Mouse (Mus musculus): ENCODE measurements around the gene Clmn. TPM values are rescaled to one million over a fixed set of nuclear protein-coding genes. Genes with fewer than 3 reads are reported as not detected.
A peak's percentile ranks its signal among the peaks of the same experiment; 100 is the strongest.

Clmn gene
- polyA plus RNA-seq, 1 experiment from 2014 or later, result 4.5 TPM

DNA sequence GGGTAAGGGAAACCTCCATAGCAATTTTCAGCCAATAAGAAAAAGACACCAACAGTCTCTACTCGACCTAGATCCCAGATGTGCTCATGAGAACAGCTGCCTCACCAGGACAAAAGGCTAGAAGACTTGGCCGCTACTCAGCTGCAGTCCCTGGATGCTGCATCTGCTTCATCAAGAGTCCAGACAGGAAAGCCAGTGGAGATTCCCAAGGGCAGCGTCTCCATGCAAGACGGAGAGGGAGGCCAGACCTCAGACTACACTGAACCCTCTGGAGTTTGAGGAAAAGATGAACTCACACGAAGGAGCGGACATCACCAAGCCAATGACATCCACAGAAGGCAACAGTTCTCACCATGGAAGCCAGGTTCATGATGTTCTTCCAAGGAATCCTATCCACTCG lies 99.1 kb downstream of the Clmn start:
- H3K9me3 ChIP-seq, result no peaks in the 10 kb centered on the region
- H3K27ac ChIP-seq, result no peak overlapping the region
- 79% methylated on average over 7 of the region's 7 CpGs for WGBS
- H3K4me1 ChIP-seq, result no peaks in the 10 kb centered on the region
- no peak for ATAC-seq (ENCODE audit: insufficient read depth, low FRiP score, low read depth)
- no peaks in the 10 kb centered on the region for H3K27me3 ChIP-seq (replicated peaks)
- H3K9ac ChIP-seq, result no peak overlapping the region
- no peak overlapping the region for H3K4me3 ChIP-seq (replicated peaks)
- H3K36me3 ChIP-seq, result no peaks in the 10 kb centered on the region
- H3K4me2 ChIP-seq, result no peak overlapping the region

DNA sequence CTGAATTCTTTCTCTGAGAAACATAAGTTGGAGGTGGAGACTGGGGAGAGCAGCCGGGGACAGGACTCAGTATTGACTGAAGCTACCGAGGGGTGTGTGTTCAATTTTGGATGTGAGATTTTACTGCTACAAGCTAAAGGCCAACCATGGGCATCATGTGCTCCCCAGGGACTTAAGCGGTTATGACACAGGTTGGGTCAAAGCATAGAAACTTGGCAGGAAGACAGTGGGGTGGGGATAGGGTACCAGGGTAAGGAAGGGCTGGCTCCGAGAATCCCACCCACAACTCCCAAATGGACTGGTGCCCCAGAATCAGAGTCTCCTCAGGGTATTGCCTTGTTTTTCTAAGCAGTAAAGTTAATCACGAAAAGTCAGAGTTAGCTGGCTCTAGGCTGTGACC lies 99.8 kb downstream of the Clmn start:
- H3K36me3 ChIP-seq, result no peaks in the 10 kb centered on the region
- 78% methylated on average over 5 of the region's 5 CpGs for WGBS
- H3K27me3 ChIP-seq (replicated peaks), result no peaks in the 10 kb centered on the region
- H3K4me3 ChIP-seq (replicated peaks), result no peak overlapping the region
- H3K9ac ChIP-seq, result no peak overlapping the region
- H3K4me1 ChIP-seq, result no peaks in the 10 kb centered on the region
- H3K27ac ChIP-seq, result no peak overlapping the region
- H3K9me3 ChIP-seq, result no peaks in the 10 kb centered on the region
- no peak overlapping the region for H3K4me2 ChIP-seq
- no peak for ATAC-seq (ENCODE audit: insufficient read depth, low FRiP score, low read depth)

DNA sequence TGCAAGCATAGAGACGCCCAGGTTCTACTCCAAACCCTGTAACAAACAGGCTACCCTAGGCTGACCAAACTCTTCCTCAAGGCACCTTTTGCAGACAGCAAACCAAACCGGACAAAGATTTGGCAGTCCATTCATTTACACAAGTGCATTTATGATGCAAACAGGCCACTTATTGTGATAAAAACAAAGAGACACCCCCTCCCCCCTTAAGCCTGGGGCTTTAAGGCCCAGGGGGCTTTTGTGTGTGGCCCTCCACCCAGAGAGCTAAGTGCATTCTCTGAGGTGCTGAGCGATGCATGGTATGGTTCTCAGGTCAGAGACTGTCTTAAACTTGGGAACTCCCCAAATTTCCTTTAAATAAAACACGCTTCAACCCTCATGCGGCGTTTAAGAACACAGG lies 101.0 kb downstream of the Clmn start:
- Histone ChIP-seq H3K4me3 (replicated peaks) (no peak overlapping the region), H3K4me1 (no peaks in the 10 kb centered on the region), H3K4me2 (no peak overlapping the region), H3K9me3 (no peaks in the 10 kb centered on the region), H3K27ac (no peak overlapping the region), H3K27me3 (replicated peaks) (no peaks in the 10 kb centered on the region), H3K36me3 (no peaks in the 10 kb centered on the region), H3K9ac (no peak overlapping the region)
- no peak for ATAC-seq (ENCODE audit: insufficient read depth, low FRiP score, low read depth)
- WGBS, result 74% methylated on average over 6 of the region's 6 CpGs

DNA sequence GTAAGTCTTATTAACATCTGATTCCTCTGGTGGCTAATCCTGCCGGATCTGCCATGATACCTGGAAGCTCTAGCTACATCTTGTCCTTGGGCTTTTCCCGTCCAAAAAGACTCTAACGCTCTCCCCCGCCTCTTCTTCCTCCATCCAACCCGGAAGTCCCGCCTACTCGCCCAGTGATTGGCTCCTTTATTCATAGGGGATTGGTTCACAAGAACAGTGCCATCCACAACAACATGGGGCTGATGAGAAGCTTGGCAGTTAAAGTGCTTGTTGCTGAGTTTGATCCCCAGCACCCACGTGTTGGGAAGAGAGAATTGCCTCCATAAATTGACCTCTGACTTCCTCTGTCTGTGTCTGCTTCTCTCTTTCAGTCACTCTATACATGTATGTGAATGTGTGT lies 103.5 kb downstream of the Clmn start:
- ATAC-seq (ENCODE audit: insufficient read depth, low FRiP score, low read depth), result no peak
- H3K9me3 ChIP-seq, result no peaks in the 10 kb centered on the region
- no peak overlapping the region for H3K4me2 ChIP-seq
- no peaks in the 10 kb centered on the region for H3K27me3 ChIP-seq (replicated peaks)
- no peak overlapping the region for H3K4me3 ChIP-seq (replicated peaks)
- H3K36me3 ChIP-seq, result no peaks in the 10 kb centered on the region
- 84% methylated on average over 8 of the region's 8 CpGs for WGBS
- H3K27ac ChIP-seq, result no peak overlapping the region
- no peaks in the 10 kb centered on the region for H3K4me1 ChIP-seq
- H3K9ac ChIP-seq, result no peak overlapping the region

DNA sequence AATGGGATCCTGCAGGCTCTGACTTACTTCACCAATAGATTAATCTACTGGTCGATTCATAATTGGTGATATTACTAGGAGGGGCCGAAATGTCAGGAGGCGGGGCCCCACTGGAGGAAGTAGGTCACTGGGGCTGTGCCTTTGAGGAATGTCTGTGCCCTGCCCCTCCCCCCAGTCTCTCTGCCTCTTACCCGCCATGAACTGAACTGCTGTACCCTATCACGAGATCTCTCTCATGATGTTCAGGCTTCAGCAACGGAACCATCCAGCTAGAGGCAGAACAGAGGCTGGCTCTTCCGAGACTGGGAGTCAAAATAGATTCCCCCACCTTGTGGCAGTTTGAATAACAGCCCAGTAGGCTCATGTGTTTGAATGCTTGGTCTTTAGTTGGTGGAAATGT lies 106.8 kb downstream of the Clmn start:
- H3K36me3 ChIP-seq, result no peaks in the 10 kb centered on the region
- no peak overlapping the region for H3K4me3 ChIP-seq (replicated peaks)
- no peak overlapping the region for H3K27ac ChIP-seq
- H3K4me2 ChIP-seq, result no peak overlapping the region
- 78% methylated on average over 7 of the region's 7 CpGs for WGBS
- no peaks in the 10 kb centered on the region for H3K4me1 ChIP-seq
- no peak overlapping the region for H3K9ac ChIP-seq
- H3K27me3 ChIP-seq (replicated peaks), result no peaks in the 10 kb centered on the region
- no peaks in the 10 kb centered on the region for H3K9me3 ChIP-seq
- ATAC-seq (ENCODE audit: insufficient read depth, low FRiP score, low read depth), result no peak

DNA sequence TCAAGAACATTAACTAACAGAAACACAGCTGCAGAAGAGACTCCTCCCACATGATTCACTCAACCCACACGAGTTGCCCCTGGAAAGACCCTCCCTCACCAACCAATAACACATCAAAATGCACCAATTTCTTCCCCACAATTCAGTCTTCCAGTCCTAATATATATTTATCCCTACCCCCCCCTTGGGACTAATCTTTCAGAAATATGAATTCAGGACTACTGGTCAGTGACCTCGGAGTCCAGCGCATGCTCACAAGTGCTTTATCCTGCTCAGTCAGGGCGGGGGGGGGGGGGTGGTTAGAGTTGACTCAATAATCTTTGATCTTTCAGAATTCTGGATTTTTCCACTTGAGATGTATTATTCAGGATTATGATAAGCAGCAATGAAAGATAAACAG lies 111.2 kb downstream of the Clmn start:
- Histone ChIP-seq H3K27me3 (replicated peaks) (no peaks in the 10 kb centered on the region), H3K36me3 (no peaks in the 10 kb centered on the region), H3K4me1 (peaks cover 19% of the 10 kb centered on the region), H3K4me2 (no peak overlapping the region), H3K27ac (no peak overlapping the region), H3K4me3 (replicated peaks) (no peak overlapping the region), H3K9me3 (no peaks in the 10 kb centered on the region), H3K9ac (no peak overlapping the region)
- 68% methylated on average over 4 of the region's 4 CpGs for WGBS
- ATAC-seq (ENCODE audit: insufficient read depth, low FRiP score, low read depth), result no peak

DNA sequence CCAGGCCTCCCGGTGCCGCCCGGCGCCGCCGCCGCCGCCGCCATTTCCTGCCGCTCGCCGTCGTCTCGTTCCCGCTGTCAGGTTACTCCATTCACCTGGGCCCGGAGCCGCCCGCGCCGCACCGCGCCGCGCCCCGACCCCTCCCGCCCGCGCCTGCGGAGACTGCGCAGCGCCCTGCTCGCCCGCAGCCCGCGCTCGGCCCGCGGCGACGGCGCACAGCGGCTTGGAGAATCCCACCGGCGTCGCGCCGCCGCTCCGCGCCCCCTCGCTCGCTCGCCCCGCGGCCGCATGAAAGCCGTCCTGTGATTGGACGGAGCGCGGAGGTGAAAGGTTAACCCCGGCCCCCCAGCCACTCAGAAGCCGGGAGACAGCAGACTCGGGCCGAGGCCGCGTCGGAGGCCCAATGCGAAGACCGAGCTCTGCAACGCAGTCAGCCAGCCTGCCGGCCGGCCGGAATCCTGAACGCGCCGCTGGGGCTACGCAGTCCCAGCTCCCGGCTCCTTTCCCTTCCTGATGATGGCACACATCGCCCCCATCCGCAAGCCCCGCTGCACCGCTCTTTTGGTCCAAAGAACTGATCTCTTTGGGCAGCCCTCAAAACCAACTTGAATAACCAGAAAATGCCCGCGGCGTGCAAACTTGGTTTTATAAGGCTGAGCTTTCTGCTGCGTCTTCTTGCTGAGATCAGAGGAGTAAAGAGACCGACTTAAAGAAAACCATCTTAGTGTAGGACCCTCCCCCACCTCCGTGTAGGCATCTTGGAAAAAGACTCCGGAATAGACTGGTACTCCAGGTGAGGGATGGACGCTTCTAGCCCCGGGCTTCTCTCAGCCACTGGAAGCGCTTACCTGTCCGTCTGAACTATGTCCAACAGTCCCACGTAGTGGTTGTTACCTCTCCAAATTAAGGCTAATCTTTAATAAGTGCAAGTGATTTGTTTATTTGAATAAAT lies 112.8 kb downstream of the Clmn start, which contains the start of gene Dicer1:
TSS of gene Dicer1 (minus strand) at position 139 of the 952 bp plus-strand sequence.
- Histone ChIP-seq H3K27me3 (replicated peaks) (no peaks in the 10 kb centered on the region), H3K9ac (peak within 1 kb of the TSS; percentile 84), H3K27ac (peak within 1 kb of the TSS; percentile 90), H3K36me3 (no peaks in the 10 kb centered on the region), H3K9me3 (no peaks in the 10 kb centered on the region), H3K4me2 (peak within 1 kb of the TSS; percentile 89), H3K4me3 (replicated peaks) (peak within 1 kb of the TSS; percentile 91), H3K4me1 (peaks cover 21% of the 10 kb centered on the region)
- WGBS, result under 1% methylated on average over 82 of the region's 94 CpGs
- ATAC-seq (ENCODE audit: insufficient read depth, low FRiP score, low read depth), result peak; percentile 94

DNA sequence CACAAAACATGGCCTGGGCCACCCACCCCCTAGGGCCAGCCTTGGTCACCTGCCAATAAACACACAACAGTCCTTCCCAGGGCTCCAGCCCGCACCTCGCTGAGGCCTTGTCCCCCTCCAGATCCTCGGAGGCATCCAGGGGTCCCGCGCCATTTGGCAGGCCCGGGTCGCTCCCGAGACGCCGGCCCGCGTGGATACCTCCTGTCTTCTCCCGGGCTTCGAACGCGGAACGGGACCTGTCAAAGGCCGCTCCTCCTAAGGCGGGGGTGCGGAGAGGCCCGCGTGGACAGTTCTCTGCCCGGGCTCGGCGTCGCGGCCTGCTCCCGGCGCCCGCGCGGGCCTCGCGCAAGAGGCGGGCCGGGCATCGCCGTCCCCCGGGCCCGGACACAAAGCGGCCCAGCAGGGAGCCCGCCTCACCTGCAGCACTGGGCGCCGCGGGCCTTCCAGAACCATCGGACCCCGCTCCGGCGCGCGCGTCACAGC lies 113.5 kb downstream of the Clmn start:
- no peaks in the 10 kb centered on the region for H3K36me3 ChIP-seq
- peak overlapping the region; percentile 91 for H3K4me3 ChIP-seq (replicated peaks)
- under 1% methylated on average over 51 of the region's 52 CpGs for WGBS
- peak overlapping the region; percentile 83 for H3K27ac ChIP-seq
- H3K9ac ChIP-seq, result peak overlapping the region; percentile 84
- peak overlapping the region; percentile 89 for H3K4me2 ChIP-seq
- peaks cover 21% of the 10 kb centered on the region for H3K4me1 ChIP-seq
- H3K9me3 ChIP-seq, result no peaks in the 10 kb centered on the region
- H3K27me3 ChIP-seq (replicated peaks), result no peaks in the 10 kb centered on the region
- ATAC-seq (ENCODE audit: insufficient read depth, low FRiP score, low read depth), result peak; percentile 32; the same call in 1 of the 2 replicates

DNA sequence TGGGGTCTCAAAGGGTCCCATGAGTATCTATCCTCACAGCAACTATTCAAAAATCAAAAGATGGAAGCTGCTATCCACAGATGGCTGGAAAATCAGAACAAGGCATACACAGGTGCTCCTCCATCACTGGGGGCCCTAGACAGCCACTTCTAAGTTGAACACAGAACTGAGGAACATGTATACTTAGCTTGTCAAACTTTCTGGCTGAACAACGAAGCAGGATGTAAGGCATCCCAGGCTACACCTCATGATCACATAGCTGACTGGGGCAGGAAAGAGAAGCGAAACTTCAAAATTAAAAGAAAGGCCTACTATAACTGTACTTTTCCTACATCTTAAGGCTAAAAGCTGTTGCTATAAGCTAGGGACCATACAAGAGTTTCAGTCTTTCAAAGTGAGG lies 115.9 kb downstream of the Clmn start:
- Histone ChIP-seq H3K27me3 (replicated peaks) (no peaks in the 10 kb centered on the region), H3K9ac (no peak overlapping the region), H3K27ac (no peak overlapping the region), H3K36me3 (no peaks in the 10 kb centered on the region), H3K4me2 (no peak overlapping the region), H3K9me3 (no peaks in the 10 kb centered on the region), H3K4me1 (peaks cover 21% of the 10 kb centered on the region), H3K4me3 (replicated peaks) (no peak overlapping the region)
- ATAC-seq (ENCODE audit: insufficient read depth, low FRiP score, low read depth), result no peak
- WGBS, result 60% methylated on average over 2 of the region's 2 CpGs

DNA sequence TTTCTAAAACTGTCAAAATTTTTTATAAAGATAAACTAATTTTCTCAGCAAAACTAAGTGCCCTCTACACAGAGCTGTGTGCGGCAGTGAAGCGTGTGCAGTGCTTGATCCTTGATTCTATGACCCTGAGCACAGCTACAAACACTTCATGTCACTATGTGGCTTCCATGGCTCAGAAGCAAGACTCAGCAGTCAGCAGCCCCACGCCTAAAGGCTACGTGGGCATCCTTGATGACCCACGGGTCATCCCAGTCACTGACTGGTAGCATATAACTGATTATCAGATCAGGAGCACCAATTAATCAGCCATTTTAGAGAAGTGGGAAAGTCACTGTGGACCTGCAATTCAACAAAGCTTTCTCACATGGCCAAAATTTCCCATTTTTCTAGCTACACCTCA lies 117.6 kb downstream of the Clmn start:
- H3K27ac ChIP-seq, result no peak overlapping the region
- peaks cover 30% of the 10 kb centered on the region for H3K4me1 ChIP-seq
- no peaks in the 10 kb centered on the region for H3K9me3 ChIP-seq
- no peak overlapping the region for H3K4me3 ChIP-seq (replicated peaks)
- ATAC-seq (ENCODE audit: insufficient read depth, low FRiP score, low read depth), result no peak
- H3K4me2 ChIP-seq, result no peak overlapping the region
- H3K27me3 ChIP-seq (replicated peaks), result no peaks in the 10 kb centered on the region
- H3K9ac ChIP-seq, result no peak overlapping the region
- H3K36me3 ChIP-seq, result no peaks in the 10 kb centered on the region
- WGBS, result 86% methylated on average over 5 of the region's 5 CpGs

DNA sequence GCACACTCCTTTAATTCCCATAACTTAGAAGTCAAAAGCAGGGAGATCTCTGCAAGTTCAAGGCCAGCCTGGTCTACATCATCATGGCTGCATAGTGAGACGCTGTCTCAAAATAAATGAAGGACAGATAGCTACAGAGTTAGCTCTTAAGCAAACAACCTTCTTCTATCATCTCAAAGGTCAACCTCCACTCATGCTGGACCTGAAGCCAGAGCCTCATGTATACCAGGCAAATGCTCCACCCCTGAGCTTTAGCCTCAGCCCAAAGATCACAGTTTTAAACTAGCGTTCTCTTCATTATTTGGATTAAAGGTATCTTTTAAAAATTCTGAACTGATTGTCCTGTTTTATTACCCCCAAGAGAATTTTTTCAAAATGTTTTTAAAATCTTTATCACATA lies 118.3 kb downstream of the Clmn start:
- 85% methylated on average over 2 of the region's 2 CpGs for WGBS
- peaks cover 33% of the 10 kb centered on the region for H3K4me1 ChIP-seq
- H3K27ac ChIP-seq, result no peak overlapping the region
- no peak overlapping the region for H3K9ac ChIP-seq
- no peak overlapping the region for H3K4me3 ChIP-seq (replicated peaks)
- no peaks in the 10 kb centered on the region for H3K27me3 ChIP-seq (replicated peaks)
- no peak overlapping the region for H3K4me2 ChIP-seq
- no peak for ATAC-seq (ENCODE audit: insufficient read depth, low FRiP score, low read depth)
- H3K36me3 ChIP-seq, result no peaks in the 10 kb centered on the region
- H3K9me3 ChIP-seq, result no peaks in the 10 kb centered on the region

DNA sequence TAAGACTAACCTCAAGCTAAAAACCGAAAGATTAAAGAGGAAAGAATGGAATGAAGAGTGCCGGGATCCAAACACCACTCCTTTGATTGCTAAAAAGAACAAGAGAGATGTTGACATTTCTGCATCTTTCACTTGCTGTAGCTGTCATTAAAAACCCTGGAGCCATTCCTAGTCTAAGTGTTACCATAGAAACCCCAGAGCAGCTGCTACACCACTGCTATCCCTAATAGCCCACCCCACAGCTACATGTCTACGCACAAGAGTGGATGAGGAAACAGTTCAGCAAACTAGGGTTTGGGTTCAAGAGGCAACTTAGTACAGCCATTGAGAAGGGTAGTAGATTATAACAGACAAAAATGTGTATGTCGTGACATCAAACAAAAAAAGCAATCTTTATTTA lies 121.2 kb downstream of the Clmn start:
- Histone ChIP-seq H3K9me3 (no peaks in the 10 kb centered on the region), H3K27me3 (replicated peaks) (no peaks in the 10 kb centered on the region), H3K9ac (no peak overlapping the region), H3K4me3 (replicated peaks) (no peak overlapping the region), H3K4me1 (peaks cover 17% of the 10 kb centered on the region; the same call in 1 of the 2 replicates), H3K4me2 (no peak overlapping the region), H3K36me3 (no peaks in the 10 kb centered on the region), H3K27ac (no peak overlapping the region)
- no peak for ATAC-seq (ENCODE audit: insufficient read depth, low FRiP score, low read depth)
- 78% methylated on average over 4 of the region's 4 CpGs for WGBS

Data from stomach, embryonic 15.5 days (tissue).